Mouse (Mus musculus) ES-Bruce4 (cell line): ENCODE measurements at regions not wholly inside any gene's neighbourhood (a gene's known extent, or its start where the extent isn't known, plus 50 kb on each side); places are given as distances from the start of the nearest gene placed in this dataset.

Source experiments
- H3K27ac ChIP-seq: 2 replicates; pipeline ENCODE4 v1.5.1; 2012; ENCODE audit warnings: low read length, inconsistent platforms; ENCODE audit not compliant: insufficient read depth
- H3K27me3 ChIP-seq: 2 replicates; pipeline ENCODE4 v1.6.1; 2012; ENCODE audit warnings: mild to moderate bottlenecking, low read length, inconsistent platforms; ENCODE audit not compliant: control insufficient read depth, poor library complexity, insufficient read depth, severe bottlenecking
- H3K36me3 ChIP-seq: 2 replicates; pipeline ENCODE4 v1.6.1; 2012; ENCODE audit warnings: inconsistent platforms, mild to moderate bottlenecking, low read length, moderate library complexity; ENCODE audit not compliant: control insufficient read depth, poor library complexity, insufficient read depth, severe bottlenecking
- H3K4me1 ChIP-seq: one replicate; pipeline ENCODE4 v1.8.1; 2011; ENCODE audit warnings: low read length; ENCODE audit not compliant: control insufficient read depth, insufficient read depth
- H3K4me3 ChIP-seq: 2 replicates; pipeline ENCODE4 v1.5.1; 2011; ENCODE audit warnings: low read depth, mild to moderate bottlenecking, low read length
- H3K9ac ChIP-seq: 2 replicates; pipeline ENCODE4 v1.6.1; 2012; ENCODE audit warnings: low read depth, mild to moderate bottlenecking, inconsistent platforms; ENCODE audit not compliant: poor library complexity, severe bottlenecking
- H3K9me3 ChIP-seq: replicated peaks from 2 replicates; pipeline ENCODE4 v1.6.1; 2012; ENCODE audit warnings: mild to moderate bottlenecking, low read length, inconsistent platforms; ENCODE audit not compliant: control insufficient read depth, poor library complexity, insufficient read depth, severe bottlenecking
- CTCF ChIP-seq: IDR thresholded peaks from one replicate; pipeline ENCODE4 v1.8.1; 2011; ENCODE audit warnings: low read depth, low read length
- EP300 ChIP-seq: IDR thresholded peaks from 2 replicates; pipeline ENCODE4 v1.6.1; 2011; ENCODE audit warnings: low read depth, low read length; ENCODE audit not compliant: insufficient read depth
- POLR2A ChIP-seq: IDR thresholded peaks from one replicate; pipeline ENCODE4 v1.8.1; 2011; ENCODE audit warnings: low read length; ENCODE audit not compliant: insufficient read depth

DNA sequence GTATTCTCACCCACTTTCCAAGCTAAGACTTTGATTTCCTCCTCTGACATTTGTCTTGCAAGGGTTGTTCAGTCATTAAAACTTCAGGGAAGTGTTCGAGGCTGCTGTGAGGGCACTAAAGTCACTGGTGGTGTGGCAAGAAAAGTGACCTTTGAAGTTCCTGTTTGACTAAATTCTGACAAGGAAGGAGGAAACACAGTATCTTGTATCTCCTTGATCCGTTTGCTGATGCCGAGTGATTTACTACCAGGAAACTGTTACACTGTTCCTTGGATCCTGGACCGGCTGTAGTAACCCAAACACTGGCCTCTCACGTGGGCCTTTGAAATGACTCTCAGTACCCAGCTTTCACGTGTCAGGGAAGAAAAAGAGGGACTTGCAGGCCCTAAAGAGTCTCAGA is 53.5 kb upstream of the Ralgapa2 start:
- Histone ChIP-seq H3K36me3 (no peaks in the 10 kb centered on the region), H3K9me3 (no peaks in the 10 kb centered on the region), H3K27ac (no peak overlapping the region), H3K9ac (no peak overlapping the region), H3K4me3 (no peak overlapping the region), H3K27me3 (no peaks in the 10 kb centered on the region), H3K4me1 (no peaks in the 10 kb centered on the region)
- no peak for TF ChIP-seq POLR2A
- TF ChIP-seq CTCF = no peak
- TF ChIP-seq EP300 = no peak

DNA sequence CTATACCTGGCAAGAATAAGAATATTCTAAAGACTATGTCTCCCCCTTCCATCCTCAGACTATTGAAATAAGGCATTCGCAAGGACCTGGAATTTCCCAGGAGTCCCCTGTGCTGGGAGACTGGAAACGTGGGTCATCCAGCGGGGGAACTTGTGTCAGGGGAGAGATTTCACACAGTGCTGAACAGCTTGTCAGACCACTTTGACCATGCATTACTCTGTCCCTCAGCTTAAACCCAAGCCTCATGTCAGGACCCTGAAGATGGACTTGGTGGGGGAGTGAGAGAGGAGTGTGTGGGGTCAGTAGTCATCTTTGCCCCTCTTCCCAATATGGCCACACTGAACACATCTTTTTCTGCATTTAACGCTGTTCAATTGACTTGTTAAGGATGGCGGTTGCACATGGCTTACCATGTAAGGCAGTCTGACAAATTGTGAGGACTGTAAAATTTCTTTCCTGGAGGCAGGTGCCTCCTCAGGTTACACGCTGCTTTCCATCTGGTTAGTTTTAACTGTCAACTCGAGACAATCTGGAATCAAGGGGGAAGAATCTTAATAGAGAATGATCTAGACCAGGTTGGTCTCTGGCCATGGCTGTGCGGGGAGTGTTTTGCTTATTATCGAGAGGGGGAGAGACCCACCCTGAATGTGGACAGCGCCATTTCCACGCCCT is 56.2 kb upstream of the Ralgapa2 start:
- Histone ChIP-seq H3K4me1 (no peaks in the 10 kb centered on the region), H3K4me3 (no peak overlapping the region), H3K9me3 (no peaks in the 10 kb centered on the region), H3K27me3 (no peaks in the 10 kb centered on the region), H3K27ac (no peak overlapping the region), H3K36me3 (no peaks in the 10 kb centered on the region), H3K9ac (no peak overlapping the region)
- no peak for TF ChIP-seq CTCF
- TF ChIP-seq EP300 = no peak
- TF ChIP-seq POLR2A = no peak

DNA sequence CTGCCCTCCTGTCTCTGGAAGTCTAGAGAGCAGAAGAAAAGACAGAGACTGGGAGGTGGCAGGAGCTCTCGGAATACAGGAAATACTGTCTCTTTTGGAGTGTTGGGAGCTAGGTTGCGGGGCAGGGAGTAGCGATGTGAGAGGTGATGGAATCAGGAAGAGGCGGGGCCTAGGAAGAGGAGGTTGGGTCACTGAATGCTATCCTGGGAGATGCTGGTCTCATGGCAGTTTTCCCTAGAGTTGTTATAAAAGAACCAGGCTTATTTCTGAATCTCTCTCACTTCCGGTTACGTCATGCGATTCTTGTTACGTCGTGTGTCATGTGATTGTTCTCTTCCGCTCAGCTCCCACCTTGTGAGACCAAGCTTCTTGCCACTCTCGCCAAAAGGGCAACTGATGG is 58.9 kb upstream of the Ralgapa2 start:
- TF ChIP-seq EP300 (no peak), CTCF (no peak), POLR2A (no peak)

DNA sequence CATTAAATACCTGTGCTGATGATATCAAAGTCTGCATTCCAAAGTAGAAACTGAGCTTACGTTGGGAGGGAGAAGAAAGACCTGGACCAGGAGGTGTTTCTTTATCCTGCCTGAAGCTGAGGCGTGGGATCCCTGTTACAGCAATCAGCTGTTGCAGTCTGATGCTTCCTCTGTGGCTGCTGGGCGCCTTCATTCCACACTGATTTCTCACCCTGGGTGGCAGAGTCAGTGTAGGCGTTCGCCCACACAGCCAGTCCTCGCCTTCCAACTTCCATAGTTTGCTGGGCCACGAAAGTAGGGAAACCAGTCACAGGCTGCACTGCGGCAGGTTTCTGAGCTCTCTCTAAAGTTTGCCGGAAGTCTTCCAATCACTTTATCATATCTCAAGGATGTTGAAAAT is 59.7 kb upstream of the Ralgapa2 start:
- Histone ChIP-seq H3K27ac (no peak overlapping the region), H3K4me3 (no peak overlapping the region), H3K4me1 (no peaks in the 10 kb centered on the region), H3K27me3 (no peaks in the 10 kb centered on the region), H3K36me3 (no peaks in the 10 kb centered on the region), H3K9me3 (no peaks in the 10 kb centered on the region), H3K9ac (no peak overlapping the region)
- TF ChIP-seq EP300 (no peak), CTCF (no peak)

More for the DNA sequence above, 58.9 kb upstream of the Ralgapa2 start:
- Histone ChIP-seq H3K4me1 (no peaks in the 10 kb centered on the region), H3K27me3 (no peaks in the 10 kb centered on the region), H3K36me3 (no peaks in the 10 kb centered on the region), H3K9ac (no peak overlapping the region), H3K4me3 (no peak overlapping the region), H3K9me3 (no peaks in the 10 kb centered on the region), H3K27ac (no peak overlapping the region)

DNA sequence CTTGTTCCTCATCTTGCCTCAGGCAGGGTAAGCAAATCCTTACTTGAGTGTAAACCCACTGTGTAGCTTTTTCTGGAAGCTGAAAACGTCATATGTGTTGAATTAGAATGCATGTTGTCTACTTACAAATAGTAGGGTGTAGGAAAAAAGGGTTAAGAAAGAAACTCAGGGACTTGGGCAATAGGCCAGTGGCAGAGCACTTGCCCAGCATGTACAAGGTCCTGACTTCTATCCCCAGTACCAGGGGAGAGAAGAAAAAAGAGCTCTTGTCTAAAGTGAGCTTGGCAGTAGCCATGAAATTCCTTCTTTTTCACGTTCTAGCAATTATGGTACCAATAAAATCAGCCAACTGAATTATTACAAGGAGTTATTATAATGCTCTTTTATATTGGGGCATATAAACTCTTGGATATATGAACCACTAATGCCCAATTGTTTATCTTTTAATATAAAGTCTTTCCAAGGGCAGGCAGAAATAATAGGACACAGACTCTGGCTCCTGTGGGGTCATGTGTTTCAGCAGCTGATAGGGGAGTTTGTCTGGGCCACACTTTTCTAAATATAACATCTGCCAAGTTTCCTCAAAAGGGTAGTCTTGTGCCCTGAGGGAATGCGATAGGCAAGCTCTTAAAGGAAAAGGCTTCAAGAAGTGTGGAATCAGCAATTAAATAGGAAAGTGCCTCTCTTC is 63.6 kb upstream of the Ralgapa2 start:
- Histone ChIP-seq H3K9ac (no peak overlapping the region), H3K4me3 (no peak overlapping the region), H3K9me3 (no peaks in the 10 kb centered on the region)

DNA sequence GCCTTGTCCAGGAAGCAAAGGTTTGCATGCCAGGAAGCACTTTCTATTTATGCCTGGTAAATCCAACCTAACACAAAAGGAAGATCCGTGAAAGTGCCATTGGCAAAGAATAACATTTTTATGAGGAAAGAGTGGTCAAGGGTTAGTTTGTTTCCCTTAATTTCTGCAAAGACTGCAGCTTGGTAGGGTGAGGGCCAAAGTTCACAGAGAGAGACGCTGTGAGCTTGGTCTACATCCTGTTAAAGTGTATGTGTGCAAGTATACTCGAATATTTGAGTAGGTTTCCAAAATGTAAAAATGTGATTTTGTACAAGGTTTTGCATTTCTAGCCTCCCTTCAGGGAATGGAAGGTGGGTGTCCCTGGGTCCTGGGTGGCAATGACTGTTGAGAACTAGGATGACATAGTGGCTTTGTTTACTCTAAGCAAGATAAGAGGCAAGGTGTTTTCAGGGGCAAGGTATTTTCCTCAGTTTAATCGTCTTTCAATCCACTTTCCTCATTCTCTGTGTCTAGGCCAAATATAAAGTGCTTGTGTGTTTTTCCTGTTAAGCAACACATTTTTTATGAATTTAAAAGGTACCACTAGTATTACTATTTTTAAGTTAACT is 64.3 kb upstream of the Ralgapa2 start:
- no peaks in the 10 kb centered on the region for H3K4me1 ChIP-seq
- H3K36me3 ChIP-seq = no peaks in the 10 kb centered on the region
- H3K4me3 ChIP-seq = no peak overlapping the region
- H3K27ac ChIP-seq = no peak overlapping the region
- no peaks in the 10 kb centered on the region for H3K27me3 ChIP-seq
- H3K9ac ChIP-seq = no peak overlapping the region
- H3K9me3 ChIP-seq = no peaks in the 10 kb centered on the region
- TF ChIP-seq CTCF = no peak
- TF ChIP-seq POLR2A = no peak
- no peak for TF ChIP-seq EP300

More for the DNA sequence above, 63.6 kb upstream of the Ralgapa2 start:
- Histone ChIP-seq H3K36me3 (no peaks in the 10 kb centered on the region), H3K4me1 (no peaks in the 10 kb centered on the region), H3K27me3 (no peaks in the 10 kb centered on the region), H3K27ac (no peak overlapping the region)
- TF ChIP-seq CTCF (no peak), EP300 (no peak), POLR2A (no peak)
